Mouse (Mus musculus) embryonic facial prominence, embryonic 12.5 days (tissue): ENCODE measurements at regions not wholly inside any gene's neighbourhood (a gene's known extent, or its start where the extent isn't known, plus 50 kb on each side); places are given as distances from the start of the nearest gene placed in this dataset.
A peak's percentile ranks its signal among the peaks of the same experiment; 100 is the strongest.

Source experiments
- ATAC-seq: fragments of 200-750 bp; cut with Nextera tagmentation; 2 replicates; pipeline ENCODE4 v1.8.0; 2017; ENCODE audit not compliant: insufficient number of reproducible peaks, insufficient read depth, low FRiP score, low TSS enrichment
- H3K27ac ChIP-seq: fragments of 300-500 bp; sonication (generic); 2 replicates; pipeline ENCODE4 v1.5.1; 2016; ENCODE audit warnings: mild to moderate bottlenecking
- H3K27me3 ChIP-seq: fragments of 300-500 bp; sonication (generic); 2 replicates; pipeline ENCODE4 v1.6.1; 2016; ENCODE audit warnings: mild to moderate bottlenecking, moderate library complexity
- H3K36me3 ChIP-seq: fragments of 300-500 bp; sonication (generic); 2 replicates; pipeline ENCODE4 v1.6.1; 2016; ENCODE audit warnings: mild to moderate bottlenecking
- H3K4me1 ChIP-seq: fragments of 300-500 bp; sonication (generic); 2 replicates; pipeline ENCODE4 v1.6.1; 2016
- H3K4me2 ChIP-seq: fragments of 300-500 bp; sonication (generic); replicated peaks from 2 replicates; pipeline ENCODE4 v1.6.1; 2016; ENCODE audit warnings: mild to moderate bottlenecking, moderate library complexity
- H3K4me3 ChIP-seq: fragments of 300-500 bp; sonication (generic); 2 replicates; pipeline ENCODE4 v1.5.1; 2016; ENCODE audit warnings: mild to moderate bottlenecking
- H3K9ac ChIP-seq: fragments of 300-500 bp; sonication (generic); 2 replicates; pipeline ENCODE4 v1.6.1; 2016; ENCODE audit warnings: mild to moderate bottlenecking, moderate library complexity
- H3K9me3 ChIP-seq: fragments of 300-500 bp; sonication (generic); 2 replicates; pipeline ENCODE4 v1.6.1; 2016; ENCODE audit warnings: mild to moderate bottlenecking, moderate library complexity
- WGBS: fragments of 180-500 bp; shearing (Covaris S2); methylation state at CpG from one replicate; pipeline ENCODE4 v1.1.7; 2016; 5-methylcytosine and 5-hydroxymethylcytosine counted together

- ATAC-seq = no peak
- Histone ChIP-seq H3K4me1 (no peaks in the 10 kb centered on the region), H3K9ac (no peak overlapping the region), H3K4me2 (no peak overlapping the region), H3K27me3 (no peaks in the 10 kb centered on the region), H3K27ac (no peak overlapping the region), H3K4me3 (no peak overlapping the region), H3K36me3 (no peaks in the 10 kb centered on the region), H3K9me3 (no peaks in the 10 kb centered on the region)
- WGBS = 16% methylated on average over 2 of the region's 2 CpGs
Measured at GRCm38 (mm10) chr13:116795041-116795440, 230.3 kb downstream of the Parp8 start.

- Histone ChIP-seq H3K9ac (no peak overlapping the region), H3K27me3 (no peaks in the 10 kb centered on the region), H3K4me2 (no peak overlapping the region), H3K4me3 (no peak overlapping the region), H3K4me1 (no peaks in the 10 kb centered on the region), H3K9me3 (no peaks in the 10 kb centered on the region), H3K36me3 (no peaks in the 10 kb centered on the region), H3K27ac (no peak overlapping the region)
- ATAC-seq = no peak
Measured at GRCm38 (mm10) chr13:116781616-116782015, 243.7 kb downstream of the Parp8 start.

GRCm38 (mm10) chr13:116765491-116765890, 259.8 kb downstream of the Parp8 start:
- ATAC-seq = no peak
- Histone ChIP-seq H3K9ac (no peak overlapping the region), H3K4me1 (no peaks in the 10 kb centered on the region), H3K27me3 (no peaks in the 10 kb centered on the region), H3K27ac (no peak overlapping the region), H3K4me3 (no peak overlapping the region), H3K9me3 (no peaks in the 10 kb centered on the region), H3K4me2 (no peak overlapping the region), H3K36me3 (no peaks in the 10 kb centered on the region)
- WGBS = 86% methylated on average over 3 of the region's 3 CpGs

- H3K4me3 ChIP-seq = no peak overlapping the region
- H3K9me3 ChIP-seq = no peaks in the 10 kb centered on the region
- no peaks in the 10 kb centered on the region for H3K36me3 ChIP-seq
- H3K4me2 ChIP-seq = no peak overlapping the region
- 90% methylated on average over 2 of the region's 2 CpGs for WGBS
- H3K27me3 ChIP-seq = no peaks in the 10 kb centered on the region
- H3K27ac ChIP-seq = no peak overlapping the region
- ATAC-seq = no peak
- H3K4me1 ChIP-seq = no peaks in the 10 kb centered on the region
- no peak overlapping the region for H3K9ac ChIP-seq
Measured at GRCm38 (mm10) chr13:116759912-116760311, 265.4 kb downstream of the Parp8 start.

GRCm38 (mm10) chr13:116740825-116741224, 284.5 kb downstream of the Parp8 start:
- Histone ChIP-seq H3K4me1 (no peaks in the 10 kb centered on the region), H3K36me3 (no peaks in the 10 kb centered on the region), H3K4me3 (no peak overlapping the region), H3K27ac (no peak overlapping the region), H3K9me3 (no peaks in the 10 kb centered on the region), H3K27me3 (no peaks in the 10 kb centered on the region), H3K9ac (no peak overlapping the region), H3K4me2 (no peak overlapping the region)
- ATAC-seq = no peak
- WGBS = 74% methylated on average over 4 of the region's 4 CpGs

GRCm38 (mm10) chr13:116723361-116724153, 301.8 kb downstream of the Parp8 start:
- H3K4me2 ChIP-seq = no peak overlapping the region

GRCm38 (mm10) chr13:116714809-116715208, 310.5 kb downstream of the Parp8 start:
- peaks cover 23% of the 10 kb centered on the region for H3K27me3 ChIP-seq
- peaks cover 4% of the 10 kb centered on the region; the same call in 1 of the 2 replicates for H3K4me1 ChIP-seq
- 16% methylated on average over 5 of the region's 5 CpGs for WGBS
- H3K9ac ChIP-seq = no peak overlapping the region
- no peak for ATAC-seq
- no peak overlapping the region for H3K4me2 ChIP-seq
- no peaks in the 10 kb centered on the region for H3K36me3 ChIP-seq
- H3K4me3 ChIP-seq = no peak overlapping the region
- H3K9me3 ChIP-seq = no peaks in the 10 kb centered on the region
- H3K27ac ChIP-seq = no peak overlapping the region

More at GRCm38 (mm10) chr13:116723361-116724153, 301.8 kb downstream of the Parp8 start:
- no peaks in the 10 kb centered on the region for H3K4me1 ChIP-seq
- no peaks in the 10 kb centered on the region for H3K9me3 ChIP-seq
- no peaks in the 10 kb centered on the region for H3K36me3 ChIP-seq
- WGBS = 71% methylated on average over 14 of the region's 14 CpGs
- ATAC-seq = no peak
- H3K4me3 ChIP-seq = no peak overlapping the region
- H3K9ac ChIP-seq = no peak overlapping the region
- no peaks in the 10 kb centered on the region for H3K27me3 ChIP-seq
- H3K27ac ChIP-seq = no peak overlapping the region

- Histone ChIP-seq H3K9ac (peak overlapping the region; percentile 20; the same call in 1 of the 2 replicates), H3K4me3 (peak overlapping the region; percentile 29), H3K27ac (no peak overlapping the region), H3K9me3 (no peaks in the 10 kb centered on the region), H3K36me3 (no peaks in the 10 kb centered on the region), H3K27me3 (peaks cover 37% of the 10 kb centered on the region), H3K4me2 (peak overlapping the region; percentile 54), H3K4me1 (peaks cover 4% of the 10 kb centered on the region; the same call in 1 of the 2 replicates)
- WGBS = 1% methylated on average over 24 of the region's 24 CpGs
- peak; percentile 66; the same call in 1 of the 2 replicates for ATAC-seq
Measured at GRCm38 (mm10) chr13:116711866-116712593, 313.3 kb downstream of the Parp8 start.

GRCm38 (mm10) chr13:116711148-116711865, 314.0 kb downstream of the Parp8 start:
- peak overlapping the region; percentile 29 for H3K4me3 ChIP-seq
- H3K9ac ChIP-seq = 0 out of 2 replicates have a peak overlapping the region, but pooled peaks have one; percentile 12
- H3K4me2 ChIP-seq = peak overlapping the region; percentile 54
- 2% methylated on average over 22 of the region's 22 CpGs for WGBS
- peaks cover 7% of the 10 kb centered on the region for H3K4me1 ChIP-seq
- no peak overlapping the region for H3K27ac ChIP-seq
- no peak for ATAC-seq
- peaks cover 45% of the 10 kb centered on the region for H3K27me3 ChIP-seq
- no peaks in the 10 kb centered on the region for H3K36me3 ChIP-seq
- H3K9me3 ChIP-seq = no peaks in the 10 kb centered on the region

- Histone ChIP-seq H3K9ac (no peak overlapping the region), H3K9me3 (no peaks in the 10 kb centered on the region), H3K36me3 (no peaks in the 10 kb centered on the region), H3K4me2 (no peak overlapping the region), H3K27me3 (peaks cover 55% of the 10 kb centered on the region), H3K4me1 (peaks cover 13% of the 10 kb centered on the region), H3K4me3 (no peak overlapping the region), H3K27ac (no peak overlapping the region)
- no peak for ATAC-seq
- WGBS = 8% methylated on average over 7 of the region's 7 CpGs
Measured at GRCm38 (mm10) chr13:116709671-116710070, 315.7 kb downstream of the Parp8 start.

GRCm38 (mm10) chr13:116708846-116709245, 316.5 kb downstream of the Parp8 start:
- Histone ChIP-seq H3K4me2 (peak overlapping the region; percentile 35), H3K27ac (no peak overlapping the region), H3K9ac (no peak overlapping the region), H3K36me3 (no peaks in the 10 kb centered on the region), H3K9me3 (no peaks in the 10 kb centered on the region), H3K27me3 (peaks cover 58% of the 10 kb centered on the region), H3K4me1 (peaks cover 13% of the 10 kb centered on the region), H3K4me3 (peak overlapping the region; percentile 6; the same call in 1 of the 2 replicates)
- no peak for ATAC-seq
- 1% methylated on average over 16 of the region's 16 CpGs for WGBS
